Mouse (Mus musculus) v-Abl transformed pro-B cells (cell line): ENCODE measurements around the gene Rap1b.
"Not testable (repeated sequence)": the region's sequence is repeated elsewhere in the genome, so short reads cannot be mapped to it uniquely, and the experiment has no call there.

ENCODE experiments used
- in situ Hi-C, 2 experiments: fragments of 400-800 bp; cut with MboI; formaldehyde crosslinking; loops; one replicate each; pipeline ENCODE4 v1.15.1; 2025; ENCODE audit not compliant: unreplicated experiment in 2 of 2

The Rap1b gene

GRCm38 (mm10) chr10:117845597-117846259 is at the start of gene Rap1b:
TSS of gene Rap1b (minus strand) at chr10:117846035.
- in situ Hi-C loops, result loop anchor here (5.0 to 25.0 kb wide), 3 partner anchors 107 to 1392 kb away; partner anchors contain the start of gene Cand1 (in 1 of the 2)

- in situ Hi-C loops, result no loop called here
These were observed 49.4 kb upstream of the Rap1b start for GRCm38 (mm10) chr10:117895186-117895585.

- in situ Hi-C loops, result no loop called here
These were observed 48.5 kb upstream of the Rap1b start for GRCm38 (mm10) chr10:117894114-117895035.

GRCm38 (mm10) chr10:117893128-117893527 is 47.3 kb upstream of the Rap1b start:
- in situ Hi-C loops, result not testable (repeated sequence)

GRCm38 (mm10) chr10:117891327-117891726 is 45.5 kb upstream of the Rap1b start:
- in situ Hi-C loops, result no loop called here

- in situ Hi-C loops, result no loop called here
These were observed 43.0 kb upstream of the Rap1b start for GRCm38 (mm10) chr10:117888822-117889221.

- in situ Hi-C loops, result no loop called here
These were observed 39.5 kb upstream of the Rap1b start for GRCm38 (mm10) chr10:117885358-117885757.

- in situ Hi-C loops, result no loop called here
These were observed 38.9 kb upstream of the Rap1b start for GRCm38 (mm10) chr10:117884760-117885159.

GRCm38 (mm10) chr10:117883438-117883837 is 37.6 kb upstream of the Rap1b start:
- in situ Hi-C loops, result no loop called here

- in situ Hi-C loops, result no loop called here
These were observed 32.8 kb upstream of the Rap1b start for GRCm38 (mm10) chr10:117878628-117879027.

- in situ Hi-C loops, result no loop called here
These were observed 31.0 kb upstream of the Rap1b start for GRCm38 (mm10) chr10:117876801-117877200.

GRCm38 (mm10) chr10:117876400-117876799 is 30.6 kb upstream of the Rap1b start:
- in situ Hi-C loops, result no loop called here

GRCm38 (mm10) chr10:117874936-117875335 is 29.1 kb upstream of the Rap1b start:
- in situ Hi-C loops, result no loop called here

GRCm38 (mm10) chr10:117873952-117874351 is 28.1 kb upstream of the Rap1b start:
- in situ Hi-C loops, result no loop called here

- in situ Hi-C loops, result no loop called here
These were observed 26.6 kb upstream of the Rap1b start for GRCm38 (mm10) chr10:117872468-117872867.

GRCm38 (mm10) chr10:117867301-117867700 is 21.5 kb upstream of the Rap1b start:
- in situ Hi-C loops, result no loop called here

GRCm38 (mm10) chr10:117866641-117867040 is 20.8 kb upstream of the Rap1b start:
- in situ Hi-C loops, result no loop called here

GRCm38 (mm10) chr10:117864695-117865094 is 18.9 kb upstream of the Rap1b start:
- in situ Hi-C loops, result no loop called here

- in situ Hi-C loops, result no loop called here
These were observed 18.4 kb upstream of the Rap1b start for GRCm38 (mm10) chr10:117864251-117864650.

- in situ Hi-C loops, result no loop called here
These were observed 16.3 kb upstream of the Rap1b start for GRCm38 (mm10) chr10:117862014-117862580.

- in situ Hi-C loops, result no loop called here
These were observed 15.1 kb upstream of the Rap1b start for GRCm38 (mm10) chr10:117860958-117861357.
